Mouse (Mus musculus) gastrocnemius, adult 8-10 months (tissue): ENCODE measurements around the gene Prpsap1. TPM values are rescaled to one million over a fixed set of nuclear protein-coding genes. Genes with fewer than 3 reads are reported as not detected.
A peak's percentile ranks its signal among the peaks of the same experiment; 100 is the strongest.
"Not testable (repeated sequence)": the region's sequence is repeated elsewhere in the genome, so short reads cannot be mapped to it uniquely, and the experiment has no call there.

Experiments used
- DNase-seq, 2 experiments: peaks; one replicate each; pipeline ENCODE4 v3.0.0; 2022; ENCODE audit warnings: low spot score in 2 of 2
- total RNA-seq, 4 experiments: library from RNA; stranded (reverse); gene quantifications; 2 replicates each; pipeline ENCODE4 v1.2.4; 2022

The Prpsap1 gene
- total RNA-seq, 4 experiments from 2014 or later, result 10.4 to 12.7 (median 11.5) TPM

GRCm38 (mm10) chr11:116515330-116516020 lies 21.5 kb upstream of the Prpsap1 start:
- no peak for DNase-seq

- DNase-seq, result no peak
Measured at GRCm38 (mm10) chr11:116513531-116514038, 19.6 kb upstream of the Prpsap1 start.

DNA sequence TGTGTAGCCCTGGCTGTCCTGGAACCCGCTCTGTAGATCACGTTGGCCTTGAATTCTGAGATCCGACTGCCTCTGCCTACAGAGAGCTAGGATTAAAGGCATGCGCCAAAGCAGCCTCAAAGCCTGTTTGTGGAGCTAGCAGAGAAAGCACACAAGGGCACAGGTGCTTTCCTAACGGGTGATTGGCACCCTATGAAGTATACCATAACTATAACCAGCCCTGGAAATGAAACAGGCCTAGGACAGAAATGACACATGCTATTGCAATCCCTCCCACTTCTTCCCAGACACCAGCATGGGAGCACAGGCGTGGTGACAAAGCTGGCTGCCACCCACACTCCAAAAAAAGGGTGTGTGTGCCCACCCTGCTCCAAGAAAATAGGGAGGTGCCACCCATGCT lies 19.0 kb upstream of the Prpsap1 start:
- no peak for DNase-seq

GRCm38 (mm10) chr11:116512154-116512553 lies 18.2 kb upstream of the Prpsap1 start:
- no peak for DNase-seq

GRCm38 (mm10) chr11:116511301-116511868 lies 17.4 kb upstream of the Prpsap1 start:
- no peak for DNase-seq

- no peak for DNase-seq
Measured at GRCm38 (mm10) chr11:116508689-116509088, 14.7 kb upstream of the Prpsap1 start.

- DNase-seq, result no peak
Measured at GRCm38 (mm10) chr11:116506151-116506875, 12.3 kb upstream of the Prpsap1 start.

GRCm38 (mm10) chr11:116505573-116505972 lies 11.6 kb upstream of the Prpsap1 start:
- DNase-seq, result no peak

- DNase-seq, result no peak
Measured at GRCm38 (mm10) chr11:116504516-116504915, 10.5 kb upstream of the Prpsap1 start.

DNA sequence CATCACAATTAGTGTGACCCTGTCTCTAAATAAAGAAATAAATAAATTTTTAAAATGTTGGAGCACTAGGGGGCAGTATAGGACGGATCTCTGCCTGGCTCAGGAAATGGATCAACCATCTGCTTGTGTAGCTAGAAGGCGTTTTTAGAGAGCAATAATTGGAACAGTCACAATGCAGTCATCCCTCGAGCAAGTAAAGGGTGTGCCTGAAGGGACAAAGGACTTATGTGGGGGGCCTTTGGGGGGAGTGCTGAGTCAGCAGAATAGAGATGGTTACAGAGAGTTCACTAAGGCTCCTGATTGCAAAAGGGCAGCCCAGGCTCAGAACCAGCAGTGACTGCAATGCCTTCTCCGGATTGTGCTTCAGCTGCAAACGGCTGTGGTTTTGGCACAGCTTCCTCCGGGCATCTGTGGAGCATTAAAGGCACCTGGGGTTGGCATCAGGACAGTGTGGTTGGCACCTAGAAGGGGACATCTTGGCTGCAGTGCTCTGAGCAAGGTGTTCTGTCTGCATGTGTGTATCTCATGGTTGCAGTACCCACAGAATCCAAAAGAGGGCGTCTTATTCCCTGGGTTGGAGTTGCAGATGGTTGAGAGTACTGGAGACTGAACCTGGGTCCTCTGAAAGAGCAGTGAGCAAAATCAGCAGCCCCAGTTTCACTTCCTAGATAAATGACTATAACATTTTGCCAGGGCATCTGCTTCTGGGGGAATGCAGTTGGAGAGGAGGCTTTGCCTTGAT lies 7.2 kb upstream of the Prpsap1 start:
- no peak for DNase-seq

DNA sequence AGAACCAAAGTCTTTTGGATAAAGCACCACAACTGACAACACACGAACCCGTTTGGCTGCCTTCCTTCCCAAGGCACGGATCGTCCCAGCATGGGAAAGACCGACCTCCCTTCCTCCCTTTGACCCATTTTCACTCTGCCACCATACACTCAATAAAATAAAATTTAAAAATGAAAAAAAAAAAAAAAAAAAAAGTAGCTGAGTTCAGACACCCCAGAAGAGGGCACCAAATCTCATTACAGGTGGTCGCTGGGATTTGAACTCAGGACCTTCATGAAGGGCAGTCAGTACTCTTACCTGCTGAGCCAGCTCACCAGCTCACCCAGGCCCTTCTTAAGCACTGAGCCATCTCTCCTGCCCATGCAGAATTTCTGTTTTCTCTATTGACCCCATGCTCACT lies 5.0 kb upstream of the Prpsap1 start:
- DNase-seq, result no peak

DNA sequence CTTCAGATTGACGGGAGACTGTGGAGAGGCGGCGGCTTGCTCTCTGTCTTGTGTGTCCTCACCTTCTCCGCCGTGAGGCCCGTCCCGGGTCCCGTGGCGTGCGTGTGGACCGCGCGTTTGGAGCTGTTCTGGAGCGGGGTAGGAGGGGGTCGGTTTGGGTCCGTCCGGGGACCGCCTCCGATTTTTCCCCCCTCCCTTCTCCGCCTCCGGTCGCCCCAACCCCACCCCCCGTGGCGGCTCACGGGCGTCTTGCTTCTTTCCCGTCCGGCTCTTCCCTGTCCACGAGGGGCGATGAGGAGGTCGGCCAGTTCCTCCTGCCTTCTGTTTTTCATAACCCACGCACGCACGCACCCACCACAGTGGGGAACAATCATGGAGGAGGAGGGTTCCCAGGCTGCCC lies 4.6 kb upstream of the Prpsap1 start:
- no peak for DNase-seq

GRCm38 (mm10) chr11:116497313-116497712 lies 3.3 kb upstream of the Prpsap1 start:
- no peak for DNase-seq

DNA sequence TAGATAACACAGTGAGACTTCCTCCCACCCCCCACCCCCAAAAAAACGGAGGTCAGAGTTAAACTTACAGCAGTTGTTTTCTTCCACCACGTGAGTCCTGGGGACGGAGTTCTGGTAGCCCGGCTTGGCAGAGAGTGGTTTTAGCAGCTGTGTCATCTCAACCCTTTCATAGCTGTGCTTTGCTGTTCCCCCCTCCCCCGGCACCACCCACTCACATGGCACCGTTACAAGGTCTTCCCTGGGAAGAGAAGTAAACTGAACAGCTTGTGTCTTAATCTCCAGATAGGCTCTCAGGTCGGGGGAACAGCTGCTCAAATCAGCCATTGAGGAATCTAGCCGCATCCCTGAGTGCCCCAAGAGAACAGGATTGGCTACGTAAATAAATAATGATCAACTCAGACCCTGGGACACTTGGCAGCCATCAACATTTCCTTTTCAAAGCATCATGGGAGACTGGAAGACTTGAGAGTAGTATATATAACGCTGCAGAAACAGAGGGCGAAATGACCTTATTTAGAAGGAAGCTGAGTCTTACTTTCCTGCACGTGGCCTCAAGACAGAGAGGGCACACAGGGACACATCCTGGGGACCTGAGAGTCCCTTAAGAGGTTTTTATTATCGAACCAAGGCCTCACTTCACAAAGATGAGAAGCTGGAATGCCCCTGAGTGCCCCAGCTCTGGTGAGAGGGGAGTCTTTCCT lies 622 bp upstream of the Prpsap1 start:
- DNase-seq, result no peak

- no peak for DNase-seq
Measured at GRCm38 (mm10) chr11:116493191-116493590, 811 bp downstream of the Prpsap1 start.

DNA sequence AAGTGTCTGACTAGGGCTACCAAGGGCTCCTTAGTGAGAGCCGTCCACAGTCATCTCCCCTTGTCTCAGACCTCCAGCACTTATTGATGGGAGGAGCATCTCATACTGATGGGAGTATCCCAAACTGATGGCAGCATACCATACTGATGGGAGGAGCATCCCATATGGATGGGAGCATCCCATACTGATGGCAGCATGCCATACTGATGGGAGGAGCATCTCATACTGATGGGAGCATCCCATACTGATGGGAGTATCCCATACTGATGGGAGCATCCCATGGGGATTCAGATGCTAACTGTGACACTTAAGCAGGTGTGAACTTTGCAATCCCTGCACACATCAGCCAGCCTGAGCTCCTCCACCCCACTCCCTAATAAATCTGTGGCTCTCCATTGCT lies 1.5 kb downstream of the Prpsap1 start:
- not testable (repeated sequence) for DNase-seq

DNA sequence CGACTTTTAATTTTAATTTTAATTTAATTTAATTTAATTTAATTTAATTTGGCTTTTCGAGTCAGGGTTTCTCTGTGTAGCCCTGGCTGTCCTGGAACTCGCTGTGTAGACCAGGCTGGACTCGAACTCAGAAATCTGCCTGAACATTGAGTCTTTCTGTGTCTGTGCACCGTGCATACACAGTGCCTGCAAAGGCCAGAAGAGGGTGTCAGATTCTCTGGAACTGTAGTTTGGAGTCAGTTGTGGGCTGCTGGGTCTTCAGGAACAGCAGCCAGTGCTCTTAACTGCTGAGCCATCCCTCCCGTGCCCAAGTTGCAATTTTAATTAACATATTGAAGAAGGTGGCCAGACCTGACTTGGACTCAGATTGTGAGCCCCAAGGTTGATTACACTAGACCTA lies 2.7 kb downstream of the Prpsap1 start:
- DNase-seq, result no peak

- DNase-seq, result peak; percentile 74 to 83
Measured at GRCm38 (mm10) chr11:116490232-116491107, 3.5 kb downstream of the Prpsap1 start.

GRCm38 (mm10) chr11:116489771-116490231 lies 4.2 kb downstream of the Prpsap1 start:
- no peak for DNase-seq
